Mouse (Mus musculus): ENCODE data around the gene Nav2. TPM values are rescaled to one million over a fixed set of nuclear protein-coding genes. Genes with fewer than 3 reads are reported as not detected.

The Nav2 gene
- polyA plus RNA-seq, 1 experiment from 2014 or later: 10.1 TPM

GRCm38 (mm10) chr7:49476163-49476562, 567.6 kb downstream of the Nav2 start:
- no peak for TF ChIP-seq CTCF (IDR thresholded peaks at IDR 0.05; ENCODE audit: low read depth)
- ATAC-seq (replicated peaks; ENCODE audit: low FRiP score, low read depth): no peak
- no peaks in the 10 kb centered on the region for H3K36me3 ChIP-seq (ENCODE audit: insufficient read depth, low read length)
- H3K4me3 ChIP-seq (replicated peaks; ENCODE audit: low read depth, low read length): no peak overlapping the region
- H3K9me3 ChIP-seq (replicated peaks; ENCODE audit: low read length): no peaks in the 10 kb centered on the region
- 0 out of 2 replicates have a peak, but pooled peaks cover 13% of the 10 kb centered on the region for H3K4me1 ChIP-seq (replicated peaks; ENCODE audit: insufficient read depth, low read length)
- no peak overlapping the region for H3K4me2 ChIP-seq (ENCODE audit: low read length)
- H3K9ac ChIP-seq (ENCODE audit: low read depth, low read length): no peak overlapping the region
- H3K27ac ChIP-seq: 0 out of 2 replicates have a peak overlapping the region, but pooled peaks have one; percentile 4
- 91% methylated on average over 8 of the region's 8 CpGs for WGBS
- no peak for DNase-seq (ENCODE audit: low spot score)
- H3K27me3 ChIP-seq (ENCODE audit: insufficient read depth, low read length): no peaks in the 10 kb centered on the region

GRCm38 (mm10) chr7:49476666-49477065, 568.1 kb downstream of the Nav2 start:
- H3K9ac ChIP-seq (ENCODE audit: low read depth, low read length): no peak overlapping the region
- WGBS: 62% methylated on average over 5 of the region's 5 CpGs
- H3K27me3 ChIP-seq (ENCODE audit: insufficient read depth, low read length): no peaks in the 10 kb centered on the region
- 0 out of 2 replicates have a peak, but pooled peaks have one; percentile 31 for ATAC-seq (replicated peaks; ENCODE audit: low FRiP score, low read depth)
- no peaks in the 10 kb centered on the region for H3K9me3 ChIP-seq (replicated peaks; ENCODE audit: low read length)
- DNase-seq (ENCODE audit: low spot score): peak; percentile 58
- TF ChIP-seq CTCF (IDR thresholded peaks at IDR 0.05; ENCODE audit: low read depth): peak; percentile 65
- H3K27ac ChIP-seq: peak overlapping the region; percentile 70; the same call in 1 of the 2 replicates
- H3K4me1 ChIP-seq (replicated peaks; ENCODE audit: insufficient read depth, low read length): 0 out of 2 replicates have a peak, but pooled peaks cover 13% of the 10 kb centered on the region
- H3K36me3 ChIP-seq (ENCODE audit: insufficient read depth, low read length): no peaks in the 10 kb centered on the region
- no peak overlapping the region for H3K4me2 ChIP-seq (ENCODE audit: low read length)
- H3K4me3 ChIP-seq (replicated peaks; ENCODE audit: low read depth, low read length): no peak overlapping the region

- Histone ChIP-seq H3K36me3 (ENCODE audit: insufficient read depth, low read length) (no peaks in the 10 kb centered on the region), H3K9ac (ENCODE audit: low read depth, low read length) (no peak overlapping the region), H3K27me3 (ENCODE audit: insufficient read depth, low read length) (no peaks in the 10 kb centered on the region), H3K4me1 (replicated peaks; ENCODE audit: insufficient read depth, low read length) (0 out of 2 replicates have a peak, but pooled peaks cover 13% of the 10 kb centered on the region), H3K27ac (peak overlapping the region; percentile 70), H3K9me3 (replicated peaks; ENCODE audit: low read length) (no peaks in the 10 kb centered on the region), H3K4me3 (replicated peaks; ENCODE audit: low read depth, low read length) (no peak overlapping the region), H3K4me2 (ENCODE audit: low read length) (no peak overlapping the region)
- DNase-seq (ENCODE audit: low spot score): no peak
- no peak for TF ChIP-seq CTCF (IDR thresholded peaks at IDR 0.05; ENCODE audit: low read depth)
- ATAC-seq (replicated peaks; ENCODE audit: low FRiP score, low read depth): peak; percentile 30; the same call in 1 of the 2 replicates
- WGBS: 42% methylated on average over 9 of the region's 9 CpGs
These were observed 568.8 kb downstream of the Nav2 start for GRCm38 (mm10) chr7:49477076-49477975.

GRCm38 (mm10) chr7:49477976-49478349, 569.4 kb downstream of the Nav2 start:
- 0 out of 2 replicates have a peak, but pooled peaks cover 13% of the 10 kb centered on the region for H3K4me1 ChIP-seq (replicated peaks; ENCODE audit: insufficient read depth, low read length)
- no peak for DNase-seq (ENCODE audit: low spot score)
- WGBS: 25% methylated on average over 7 of the region's 7 CpGs
- H3K27ac ChIP-seq: peak overlapping the region; percentile 70
- no peak for TF ChIP-seq CTCF (IDR thresholded peaks at IDR 0.05; ENCODE audit: low read depth)
- ATAC-seq (replicated peaks; ENCODE audit: low FRiP score, low read depth): no peak
- no peaks in the 10 kb centered on the region for H3K9me3 ChIP-seq (replicated peaks; ENCODE audit: low read length)
- H3K4me3 ChIP-seq (replicated peaks; ENCODE audit: low read depth, low read length): no peak overlapping the region
- no peak overlapping the region for H3K9ac ChIP-seq (ENCODE audit: low read depth, low read length)
- no peak overlapping the region for H3K4me2 ChIP-seq (ENCODE audit: low read length)
- no peaks in the 10 kb centered on the region for H3K36me3 ChIP-seq (ENCODE audit: insufficient read depth, low read length)
- H3K27me3 ChIP-seq (ENCODE audit: insufficient read depth, low read length): no peaks in the 10 kb centered on the region

GRCm38 (mm10) chr7:49478886-49479285, 570.4 kb downstream of the Nav2 start:
- H3K9me3 ChIP-seq (replicated peaks; ENCODE audit: low read length): no peaks in the 10 kb centered on the region
- no peak overlapping the region for H3K4me2 ChIP-seq (ENCODE audit: low read length)
- no peaks in the 10 kb centered on the region for H3K36me3 ChIP-seq (ENCODE audit: insufficient read depth, low read length)
- H3K9ac ChIP-seq (ENCODE audit: low read depth, low read length): no peak overlapping the region
- H3K27ac ChIP-seq: no peak overlapping the region
- H3K27me3 ChIP-seq (ENCODE audit: insufficient read depth, low read length): no peaks in the 10 kb centered on the region
- no peak overlapping the region for H3K4me3 ChIP-seq (replicated peaks; ENCODE audit: low read depth, low read length)
- TF ChIP-seq CTCF (IDR thresholded peaks at IDR 0.05; ENCODE audit: low read depth): no peak
- DNase-seq (ENCODE audit: low spot score) (no peak), ATAC-seq (replicated peaks; ENCODE audit: low FRiP score, low read depth) (no peak)
- 0 out of 2 replicates have a peak, but pooled peaks cover 13% of the 10 kb centered on the region for H3K4me1 ChIP-seq (replicated peaks; ENCODE audit: insufficient read depth, low read length)
- 88% methylated on average over 4 of the region's 4 CpGs for WGBS

GRCm38 (mm10) chr7:49480962-49481361, 572.4 kb downstream of the Nav2 start:
- no peaks in the 10 kb centered on the region for H3K27me3 ChIP-seq (ENCODE audit: insufficient read depth, low read length)
- 58% methylated on average over 8 of the region's 8 CpGs for WGBS
- H3K27ac ChIP-seq: no peak overlapping the region
- ATAC-seq (replicated peaks; ENCODE audit: low FRiP score, low read depth): no peak
- no peak for TF ChIP-seq CTCF (IDR thresholded peaks at IDR 0.05; ENCODE audit: low read depth)
- H3K4me1 ChIP-seq (replicated peaks; ENCODE audit: insufficient read depth, low read length): peaks cover 30% of the 10 kb centered on the region
- DNase-seq (ENCODE audit: low spot score): no peak
- no peaks in the 10 kb centered on the region for H3K9me3 ChIP-seq (replicated peaks; ENCODE audit: low read length)
- no peak overlapping the region for H3K4me3 ChIP-seq (replicated peaks; ENCODE audit: low read depth, low read length)
- H3K36me3 ChIP-seq (ENCODE audit: insufficient read depth, low read length): no peaks in the 10 kb centered on the region
- H3K4me2 ChIP-seq (ENCODE audit: low read length): no peak overlapping the region
- H3K9ac ChIP-seq (ENCODE audit: low read depth, low read length): no peak overlapping the region
